Mouse (Mus musculus): Measurements from ENCODE around the gene Ina. TPM values are rescaled to one million over a fixed set of nuclear protein-coding genes. Genes with fewer than 3 reads are reported as not detected.

Ina gene
- polyA plus RNA-seq (2015; fragmentation: Nextera tagmentation; extraction: Ambion mirVana) = 1.0 and 2.3 TPM in 2 replicates

DNA sequence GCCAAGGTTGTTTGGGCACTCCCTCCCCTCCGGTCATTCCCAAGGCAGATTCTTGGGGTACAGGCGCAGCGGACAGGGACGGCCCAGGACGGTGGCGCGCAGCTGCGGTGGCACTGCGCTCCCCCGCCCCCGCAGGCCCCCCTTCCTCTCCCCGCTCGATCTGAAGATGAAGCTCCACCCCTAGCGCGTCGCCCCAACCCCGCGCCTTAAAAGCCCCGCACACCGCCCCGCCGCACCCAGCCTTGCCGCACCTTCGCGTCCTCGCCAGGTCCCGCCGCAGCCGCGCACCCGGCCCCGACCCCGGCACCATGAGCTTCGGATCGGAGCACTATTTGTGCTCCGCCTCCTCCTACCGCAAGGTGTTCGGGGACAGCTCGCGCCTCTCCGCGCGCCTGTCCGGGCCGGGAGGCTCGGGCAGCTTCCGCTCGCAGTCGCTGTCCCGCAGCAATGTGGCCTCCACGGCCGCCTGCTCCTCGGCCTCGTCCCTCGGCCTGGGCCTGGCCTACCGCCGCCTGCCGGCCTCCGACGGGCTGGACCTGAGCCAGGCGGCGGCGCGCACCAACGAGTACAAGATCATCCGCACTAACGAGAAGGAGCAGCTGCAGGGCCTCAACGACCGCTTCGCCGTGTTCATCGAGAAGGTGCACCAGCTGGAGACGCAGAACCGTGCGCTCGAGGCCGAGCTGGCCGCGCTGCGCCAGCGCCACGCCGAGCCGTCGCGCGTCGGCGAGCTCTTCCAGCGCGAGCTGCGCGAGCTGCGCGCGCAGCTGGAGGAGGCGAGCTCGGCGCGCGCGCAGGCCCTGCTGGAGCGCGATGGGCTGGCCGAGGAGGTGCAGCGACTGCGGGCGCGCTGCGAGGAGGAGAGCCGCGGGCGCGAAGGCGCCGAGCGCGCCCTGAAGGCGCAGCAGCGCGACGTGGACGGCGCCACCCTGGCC, at the start of gene Ina, which contains the start of gene Nt5c2:
TSS of gene Ina (plus strand) at position 252 of the 935 bp plus-strand sequence.
TSS of gene Nt5c2 (minus strand) at position 707 of the 935 bp plus-strand sequence.
- Histone ChIP-seq H3K4me1 (peaks cover 18% of the 10 kb centered on the region), H3K4me2 (peak within 1 kb of the TSS; percentile 82), H3K27ac (no peak within 1 kb of the TSS), H3K27me3 (peaks cover 66% of the 10 kb centered on the region), H3K4me3 (peak within 1 kb of the TSS; percentile 46), H3K9ac (no peak within 1 kb of the TSS), H3K9me3 (no peaks in the 10 kb centered on the region), H3K36me3 (no peaks in the 10 kb centered on the region)
- under 1% methylated on average over 121 of the region's 124 CpGs for WGBS
- ATAC-seq (ENCODE audit: borderline replicate concordance, extremely low read depth, low FRiP score, low TSS enrichment) = peak; percentile 77

- H3K27ac ChIP-seq = no peak overlapping the region
- H3K4me1 ChIP-seq = peaks cover 34% of the 10 kb centered on the region
- no peak overlapping the region for H3K9ac ChIP-seq
- no peak for ATAC-seq (ENCODE audit: borderline replicate concordance, extremely low read depth, low FRiP score, low TSS enrichment)
- H3K4me2 ChIP-seq = no peak overlapping the region
- H3K36me3 ChIP-seq = no peaks in the 10 kb centered on the region
- no peaks in the 10 kb centered on the region for H3K27me3 ChIP-seq
- H3K9me3 ChIP-seq = no peaks in the 10 kb centered on the region
- no peak overlapping the region for H3K4me3 ChIP-seq
These were observed 49.0 kb upstream of the Ina start for GRCm38 (mm10) chr19:46965496-46965895.

DNA sequence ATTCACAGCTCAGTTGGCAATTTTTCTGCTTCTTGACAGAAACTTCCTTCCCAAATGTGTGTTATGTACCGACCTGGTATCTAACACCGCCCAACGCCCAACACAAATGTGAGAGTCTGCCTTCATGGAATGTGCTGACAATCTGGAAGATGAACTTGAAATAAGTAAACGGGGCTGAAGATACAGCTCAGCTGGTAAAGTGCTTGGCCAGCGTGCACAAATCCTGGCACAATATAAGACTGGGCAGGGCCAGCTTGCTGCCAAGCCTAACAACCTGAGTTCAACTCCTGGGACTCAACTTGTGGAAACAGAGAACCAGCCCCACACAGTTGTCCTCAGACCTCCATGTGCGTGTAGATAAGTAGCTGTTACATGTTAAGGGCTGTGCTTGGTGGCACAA, 48.2 kb upstream of the Ina start:
- H3K4me2 ChIP-seq = no peak overlapping the region
- WGBS = 90% methylated on average over 6 of the region's 6 CpGs

GRCm38 (mm10) chr19:46967861-46968260, 46.6 kb upstream of the Ina start:
- Histone ChIP-seq H3K9me3 (no peaks in the 10 kb centered on the region), H3K4me2 (no peak overlapping the region), H3K4me3 (no peak overlapping the region), H3K9ac (no peak overlapping the region), H3K27me3 (no peaks in the 10 kb centered on the region), H3K4me1 (peaks cover 37% of the 10 kb centered on the region), H3K36me3 (no peaks in the 10 kb centered on the region), H3K27ac (no peak overlapping the region)
- WGBS = 71% methylated on average over 4 of the region's 4 CpGs
- ATAC-seq (ENCODE audit: borderline replicate concordance, extremely low read depth, low FRiP score, low TSS enrichment) = no peak

More for the DNA sequence above, 48.2 kb upstream of the Ina start:
- Histone ChIP-seq H3K4me1 (peaks cover 35% of the 10 kb centered on the region), H3K27me3 (no peaks in the 10 kb centered on the region), H3K9me3 (no peaks in the 10 kb centered on the region), H3K4me3 (no peak overlapping the region), H3K27ac (no peak overlapping the region), H3K9ac (no peak overlapping the region), H3K36me3 (no peaks in the 10 kb centered on the region)
- ATAC-seq (ENCODE audit: borderline replicate concordance, extremely low read depth, low FRiP score, low TSS enrichment) = no peak

DNA sequence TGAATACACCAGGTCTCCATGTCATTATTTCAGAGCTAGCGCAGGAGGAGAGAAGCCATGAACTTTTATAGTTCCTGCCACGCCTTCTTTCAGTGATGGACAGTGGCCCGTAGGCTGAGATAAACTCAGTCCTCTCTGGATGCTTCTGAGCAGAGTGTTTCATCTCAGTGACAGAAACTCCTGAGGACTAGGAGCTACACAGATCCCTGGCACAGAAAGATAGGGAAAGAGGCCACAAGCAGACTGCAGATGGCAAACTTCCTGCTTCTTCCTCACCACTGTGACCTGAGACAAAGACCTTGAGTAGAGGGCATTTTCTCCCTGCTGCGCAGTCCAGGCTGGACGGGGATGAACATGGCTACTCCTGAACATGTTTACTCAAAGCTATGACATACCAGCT, 45.7 kb upstream of the Ina start:
- Histone ChIP-seq H3K4me1 (peaks cover 35% of the 10 kb centered on the region), H3K9ac (no peak overlapping the region), H3K9me3 (no peaks in the 10 kb centered on the region), H3K36me3 (no peaks in the 10 kb centered on the region), H3K27ac (0 out of 2 replicates have a peak overlapping the region, but pooled peaks have one; percentile 83), H3K27me3 (no peaks in the 10 kb centered on the region), H3K4me3 (no peak overlapping the region), H3K4me2 (no peak overlapping the region)
- no peak for ATAC-seq (ENCODE audit: borderline replicate concordance, extremely low read depth, low FRiP score, low TSS enrichment)
- 67% methylated on average over 5 of the region's 5 CpGs for WGBS

DNA sequence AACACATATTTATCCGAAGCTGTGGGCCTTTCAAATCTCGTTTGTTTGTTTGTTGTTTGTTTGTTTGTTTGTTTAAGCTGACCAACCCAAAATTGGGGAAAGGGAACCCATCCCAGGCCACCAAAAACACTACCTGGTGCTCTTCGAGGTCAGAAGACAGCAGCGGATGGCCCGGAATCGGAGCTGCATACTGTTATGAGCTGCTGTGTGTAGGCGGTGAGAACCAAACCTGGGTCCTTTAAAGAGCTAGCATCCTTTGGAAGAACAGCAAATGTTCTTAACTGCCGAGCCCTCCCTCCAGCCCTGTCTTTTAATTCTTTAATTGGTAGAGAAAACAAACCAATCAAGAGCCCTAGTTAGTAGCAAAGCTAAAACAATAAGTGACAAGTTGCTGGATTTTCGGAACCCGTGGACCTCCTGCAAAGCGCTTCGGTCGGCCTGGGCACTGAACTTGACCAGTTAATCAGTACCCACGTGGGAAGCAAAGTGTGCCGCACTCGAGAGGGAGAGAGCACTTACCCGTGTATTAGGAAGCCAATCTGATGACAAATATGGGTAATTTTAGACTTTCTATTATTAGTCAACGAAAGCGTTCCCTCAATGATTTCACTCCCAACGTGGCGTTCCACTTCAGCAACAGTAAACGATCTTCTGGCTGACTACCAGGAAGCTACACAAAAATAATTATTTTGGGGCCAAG, 45.1 kb upstream of the Ina start:
- ATAC-seq (ENCODE audit: borderline replicate concordance, extremely low read depth, low FRiP score, low TSS enrichment) = no peak
- no peak overlapping the region for H3K4me3 ChIP-seq

DNA sequence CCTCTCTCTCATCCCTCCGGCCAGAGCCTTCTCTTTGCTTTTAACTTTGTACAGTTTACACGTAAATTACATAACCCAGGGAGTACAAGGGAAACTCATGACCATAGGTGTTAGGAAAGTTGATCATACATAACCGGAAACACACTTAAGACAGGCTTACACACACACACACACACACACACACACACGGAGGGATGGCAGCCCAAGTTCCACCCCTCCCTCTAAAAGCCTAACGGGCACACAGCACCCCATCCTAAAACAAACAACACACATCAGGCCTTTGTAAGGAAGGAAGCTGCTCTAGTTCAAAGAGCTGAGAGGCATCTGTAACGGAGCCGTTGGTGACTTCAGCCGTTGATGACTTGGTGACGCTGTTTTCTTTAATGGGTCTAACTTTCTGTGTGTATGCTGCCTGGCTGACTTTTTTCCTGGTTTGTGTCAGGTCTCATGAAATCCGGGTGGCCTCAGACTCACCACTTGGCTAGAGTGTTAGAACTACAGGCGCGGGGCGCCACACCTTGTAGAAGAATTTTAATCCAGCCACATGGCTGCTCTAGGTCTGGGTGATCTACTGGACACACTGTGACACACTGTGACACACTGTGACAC, 44.3 kb upstream of the Ina start:
- WGBS = 32% methylated on average over 13 of the region's 13 CpGs
- Histone ChIP-seq H3K4me2 (peak overlapping the region; percentile 25; the same call in 1 of the 2 replicates), H3K4me1 (peaks cover 35% of the 10 kb centered on the region), H3K4me3 (no peak overlapping the region), H3K27me3 (no peaks in the 10 kb centered on the region), H3K36me3 (no peaks in the 10 kb centered on the region), H3K9me3 (no peaks in the 10 kb centered on the region), H3K27ac (peak overlapping the region; percentile 83), H3K9ac (no peak overlapping the region)
- peak; percentile 27; the same call in 1 of the 2 replicates for ATAC-seq (ENCODE audit: borderline replicate concordance, extremely low read depth, low FRiP score, low TSS enrichment)

More for the DNA sequence above, 45.1 kb upstream of the Ina start:
- Histone ChIP-seq H3K27me3 (no peaks in the 10 kb centered on the region), H3K4me1 (peaks cover 35% of the 10 kb centered on the region), H3K4me2 (peak overlapping the region; percentile 25; the same call in 1 of the 2 replicates), H3K9me3 (no peaks in the 10 kb centered on the region), H3K9ac (no peak overlapping the region), H3K36me3 (no peaks in the 10 kb centered on the region), H3K27ac (peak overlapping the region; percentile 83)
- WGBS = 52% methylated on average over 22 of the region's 22 CpGs

DNA sequence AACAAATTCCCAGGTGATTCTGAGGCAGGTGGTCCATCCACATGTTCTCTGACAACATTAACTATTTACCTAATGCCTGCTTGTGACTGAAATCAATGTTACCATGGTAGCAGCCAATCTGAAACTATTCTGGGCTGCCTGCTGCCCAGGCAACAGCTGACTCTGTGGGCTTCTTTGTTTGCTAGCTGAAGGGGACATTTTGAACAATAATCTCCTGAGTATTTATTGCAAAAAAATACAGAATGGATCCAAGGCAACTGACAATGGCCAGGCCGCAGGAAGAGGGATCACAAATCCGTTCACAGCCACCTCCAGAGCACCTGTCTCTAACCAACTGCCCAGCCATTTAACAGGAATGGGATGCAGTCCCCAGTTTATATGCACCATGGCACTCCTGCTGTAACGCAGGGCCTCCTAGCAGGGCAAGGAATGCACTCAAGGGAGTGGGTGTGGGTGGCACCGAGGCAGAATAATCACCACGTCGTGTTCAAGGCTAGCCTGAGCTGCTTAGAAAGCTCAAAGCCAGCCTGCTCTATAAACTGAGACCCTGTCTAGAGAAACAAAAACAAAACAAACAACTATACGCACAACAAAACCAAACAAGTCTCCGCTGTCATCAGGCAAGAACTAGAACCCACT, 43.3 kb upstream of the Ina start:
- no peak overlapping the region for H3K9ac ChIP-seq
- H3K36me3 ChIP-seq = no peaks in the 10 kb centered on the region
- no peaks in the 10 kb centered on the region for H3K27me3 ChIP-seq
- WGBS = 53% methylated on average over 8 of the region's 8 CpGs
- H3K9me3 ChIP-seq = no peaks in the 10 kb centered on the region
- H3K4me3 ChIP-seq = no peak overlapping the region
- H3K27ac ChIP-seq = peak overlapping the region; percentile 83
- no peak for ATAC-seq (ENCODE audit: borderline replicate concordance, extremely low read depth, low FRiP score, low TSS enrichment)
- H3K4me1 ChIP-seq = peaks cover 35% of the 10 kb centered on the region
- H3K4me2 ChIP-seq = no peak overlapping the region

DNA sequence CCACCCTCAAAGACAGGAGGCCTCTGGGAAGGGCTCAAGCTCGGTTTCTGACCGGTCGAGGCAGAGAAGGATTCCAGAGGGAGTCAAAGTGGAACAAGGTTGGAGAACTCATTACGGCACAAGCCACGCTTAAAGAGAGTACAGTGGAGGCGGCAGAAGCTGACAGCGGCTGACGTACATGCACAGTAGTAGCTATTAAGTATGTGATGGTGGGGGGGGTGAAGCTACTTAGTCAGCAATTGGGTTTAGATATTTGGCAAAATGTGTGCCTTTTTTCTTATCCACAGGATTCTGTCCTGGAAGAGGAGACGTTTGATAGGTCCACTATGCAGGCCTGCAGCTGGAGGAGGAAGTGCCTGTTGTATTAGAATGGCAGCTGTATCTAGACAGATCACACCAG, 42.8 kb upstream of the Ina start:
- Histone ChIP-seq H3K36me3 (no peaks in the 10 kb centered on the region), H3K4me2 (no peak overlapping the region), H3K9ac (no peak overlapping the region), H3K27me3 (no peaks in the 10 kb centered on the region), H3K4me1 (peaks cover 35% of the 10 kb centered on the region), H3K9me3 (no peaks in the 10 kb centered on the region), H3K27ac (peak overlapping the region; percentile 83), H3K4me3 (no peak overlapping the region)
- 49% methylated on average over 9 of the region's 9 CpGs for WGBS
- ATAC-seq (ENCODE audit: borderline replicate concordance, extremely low read depth, low FRiP score, low TSS enrichment) = no peak

DNA sequence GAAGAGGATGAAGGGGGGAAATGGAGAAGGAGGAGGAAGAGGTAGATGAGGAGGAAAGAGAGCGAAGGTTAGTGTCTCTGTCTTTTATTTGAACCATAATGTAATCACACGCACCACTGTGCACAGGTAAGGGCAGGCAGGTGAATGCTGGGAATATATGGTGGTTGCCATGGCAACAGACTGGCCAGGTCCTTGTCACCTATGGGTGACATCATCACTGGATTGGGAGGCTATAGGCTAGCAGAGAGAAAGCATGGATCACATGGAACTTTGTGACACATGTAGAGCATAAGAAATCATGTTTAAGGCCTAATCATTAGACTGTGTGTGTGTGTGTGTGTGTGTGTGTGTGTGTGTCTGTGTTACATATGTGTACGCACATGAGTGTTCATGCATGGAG, 42.3 kb upstream of the Ina start:
- WGBS = 84% methylated on average over 3 of the region's 3 CpGs
- Histone ChIP-seq H3K27ac (no peak overlapping the region), H3K9ac (no peak overlapping the region), H3K36me3 (no peaks in the 10 kb centered on the region), H3K27me3 (no peaks in the 10 kb centered on the region), H3K4me3 (no peak overlapping the region), H3K4me1 (peaks cover 35% of the 10 kb centered on the region), H3K9me3 (no peaks in the 10 kb centered on the region), H3K4me2 (no peak overlapping the region)
- ATAC-seq (ENCODE audit: borderline replicate concordance, extremely low read depth, low FRiP score, low TSS enrichment) = no peak

DNA sequence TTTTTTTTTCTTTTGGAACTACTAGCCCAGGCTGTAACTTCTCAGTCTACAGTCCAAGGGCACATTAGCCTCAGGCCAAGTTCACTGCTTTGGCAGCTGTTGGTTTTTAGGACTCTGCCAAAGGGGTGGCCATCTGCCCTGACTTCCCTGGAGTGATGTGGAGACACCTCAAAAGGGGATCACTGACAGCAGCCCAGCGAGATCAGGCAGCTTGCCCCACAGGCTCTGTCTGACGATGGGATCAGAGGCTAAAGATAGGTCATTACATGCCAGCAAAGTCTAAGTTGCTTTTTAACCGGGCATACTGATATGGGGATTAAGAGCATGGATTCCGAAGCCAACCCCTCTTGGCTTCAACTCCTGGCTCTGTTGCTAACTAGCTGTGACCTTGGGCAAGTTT, 38.9 kb upstream of the Ina start:
- H3K4me3 ChIP-seq = no peak overlapping the region
- H3K27me3 ChIP-seq = no peaks in the 10 kb centered on the region
- peaks cover 15% of the 10 kb centered on the region for H3K4me1 ChIP-seq
- no peak overlapping the region for H3K27ac ChIP-seq
- 52% methylated on average over 4 of the region's 4 CpGs for WGBS
- H3K9ac ChIP-seq = no peak overlapping the region
- ATAC-seq (ENCODE audit: borderline replicate concordance, extremely low read depth, low FRiP score, low TSS enrichment) = 0 out of 2 replicates have a peak, but pooled peaks have one; percentile 37
- H3K4me2 ChIP-seq = no peak overlapping the region
- H3K9me3 ChIP-seq = no peaks in the 10 kb centered on the region
- no peaks in the 10 kb centered on the region for H3K36me3 ChIP-seq
